Mouse (Mus musculus) thymus, postnatal 14 days (tissue): Measurements from ENCODE around the gene Pfkfb3.

Experiments used
- DNase-seq: peaks from one replicate; pipeline ENCODE4 v3.0.0; 2021

Gene Pfkfb3

DNA sequence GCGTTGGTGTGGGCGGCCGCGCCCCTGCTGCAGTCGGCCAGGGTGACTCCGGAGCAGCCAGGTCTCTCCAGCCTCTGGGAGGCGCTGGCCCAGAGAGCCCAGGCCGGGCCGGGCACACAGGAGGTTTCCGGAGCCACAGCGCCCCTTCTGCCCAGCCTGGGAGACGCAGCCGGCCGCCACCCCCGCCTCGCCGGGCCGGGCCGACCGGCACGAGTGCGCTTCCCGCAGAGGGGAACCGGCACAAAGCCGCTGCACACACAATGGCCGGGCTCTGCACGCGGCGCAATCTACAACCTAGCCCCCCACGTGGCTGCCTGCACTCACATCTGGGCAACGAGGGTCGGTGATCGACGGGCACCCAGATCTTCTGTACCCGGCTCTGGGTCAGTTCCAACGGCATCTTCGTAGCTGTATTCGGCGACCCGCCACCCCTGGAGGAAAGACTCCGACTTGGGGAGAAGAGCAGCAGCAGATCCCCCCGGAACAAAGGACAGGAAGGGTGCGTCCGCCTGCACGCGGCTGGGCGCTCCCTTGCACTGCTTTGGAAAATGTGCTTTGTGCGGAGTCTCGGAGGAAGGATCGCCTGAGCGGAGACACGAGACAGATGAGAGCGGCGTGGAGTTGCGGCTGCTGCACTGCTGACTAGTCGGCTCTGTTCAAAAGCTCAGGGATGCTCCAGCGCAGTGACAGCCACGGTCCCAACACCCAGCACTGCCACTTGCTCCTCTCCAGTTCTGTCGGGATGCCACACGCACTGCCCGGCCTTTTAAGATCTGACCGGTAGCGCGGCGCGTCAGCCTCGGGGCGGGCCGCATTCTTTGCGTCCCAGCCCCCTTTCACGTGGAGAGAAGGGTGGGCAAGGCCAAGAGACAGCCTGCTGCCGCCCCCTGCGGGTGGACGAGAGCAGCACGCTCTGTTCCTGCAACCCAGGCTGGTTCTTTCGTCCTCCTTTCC is 52.3 kb downstream of the Pfkfb3 start:
- peak; percentile 90 for DNase-seq

DNA sequence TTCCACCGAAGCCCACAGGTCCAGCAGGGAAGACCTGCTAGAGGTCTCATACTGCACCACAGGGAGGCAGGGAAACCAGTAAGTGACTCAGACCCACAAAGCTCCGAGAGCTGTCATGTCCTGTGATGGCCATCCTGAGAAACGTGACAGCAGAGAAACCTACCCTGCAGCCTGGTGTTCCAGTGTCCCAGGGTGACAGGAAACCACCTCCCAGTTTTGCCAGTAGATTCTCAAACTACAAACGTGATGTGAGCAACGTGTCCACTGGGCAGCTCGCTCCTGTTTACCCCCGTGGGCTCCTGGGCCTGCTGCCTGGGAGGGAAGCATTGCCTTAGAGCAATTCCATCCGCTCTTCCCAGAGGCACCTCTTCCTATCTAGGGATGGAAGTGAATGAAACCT is 53.2 kb downstream of the Pfkfb3 start:
- DNase-seq, result no peak

- DNase-seq, result no peak
These were observed 57.3 kb downstream of the Pfkfb3 start for GRCm38 (mm10) chr2:11496601-11497031.

DNA sequence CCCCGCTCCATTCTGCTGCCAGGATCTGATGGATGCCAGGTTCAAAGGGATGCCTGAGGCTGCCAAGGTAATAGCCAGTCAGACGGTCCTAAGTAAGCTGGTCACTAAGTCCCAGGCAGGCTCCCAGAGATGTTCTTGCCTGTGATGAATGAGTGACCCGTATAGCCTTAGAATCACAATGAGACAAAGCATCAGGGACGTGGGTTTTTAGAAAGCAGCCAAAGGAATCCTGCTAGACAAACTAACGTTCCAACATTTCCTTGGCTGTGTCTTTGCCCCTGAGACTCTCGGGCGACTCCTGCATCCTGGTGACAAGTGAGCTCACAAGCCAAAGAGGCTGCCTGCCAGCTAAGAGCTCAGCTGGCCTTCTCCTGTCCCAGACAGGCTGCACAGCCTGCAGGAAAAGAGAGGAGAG is 59.0 kb downstream of the Pfkfb3 start:
- DNase-seq, result no peak

- no peak for DNase-seq
These were observed 61.0 kb downstream of the Pfkfb3 start for GRCm38 (mm10) chr2:11492855-11493254.

DNA sequence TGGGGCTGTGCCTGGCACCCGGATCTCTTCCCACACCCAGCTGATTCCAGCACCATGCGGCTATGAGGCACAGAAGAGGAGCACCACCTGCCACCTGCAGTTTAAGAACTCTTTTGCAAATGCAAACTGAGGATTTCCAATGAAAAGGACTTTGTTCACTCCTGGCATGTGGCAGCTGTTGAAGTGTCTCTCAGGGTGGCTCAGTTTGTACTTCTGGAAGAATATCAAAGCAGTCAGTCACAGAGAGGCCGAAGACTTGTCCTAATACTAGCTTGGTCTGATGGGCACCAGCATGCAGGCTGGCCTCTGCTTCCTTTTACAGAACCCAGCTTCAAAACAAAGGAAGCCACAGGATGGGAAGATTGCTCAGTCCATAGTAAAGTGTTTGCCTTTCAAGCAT is 62.4 kb downstream of the Pfkfb3 start:
- no peak for DNase-seq

DNA sequence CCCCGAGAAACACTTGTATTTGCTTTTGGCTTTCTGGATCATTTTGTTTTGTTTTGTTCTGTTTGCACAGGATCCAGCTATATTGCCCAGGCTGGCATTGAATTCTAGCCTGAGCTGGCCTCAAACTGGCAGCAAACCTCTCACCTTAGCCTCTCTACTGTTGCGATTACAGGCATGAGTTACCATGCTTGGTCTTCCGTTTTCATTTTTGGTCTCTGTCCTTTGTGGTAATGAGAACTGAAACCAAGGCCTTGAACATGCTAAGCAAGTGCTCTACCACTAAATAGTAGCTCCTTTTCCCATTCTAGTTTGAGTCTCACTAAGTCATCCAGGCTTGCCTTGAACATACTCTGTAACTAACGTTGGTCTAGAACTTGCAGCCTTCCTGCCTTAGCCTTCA is 63.3 kb downstream of the Pfkfb3 start:
- DNase-seq, result no peak

- no peak for DNase-seq
These were observed 70.7 kb downstream of the Pfkfb3 start for GRCm38 (mm10) chr2:11483226-11483625.

GRCm38 (mm10) chr2:11482364-11482763 is 71.5 kb downstream of the Pfkfb3 start:
- DNase-seq, result no peak

DNA sequence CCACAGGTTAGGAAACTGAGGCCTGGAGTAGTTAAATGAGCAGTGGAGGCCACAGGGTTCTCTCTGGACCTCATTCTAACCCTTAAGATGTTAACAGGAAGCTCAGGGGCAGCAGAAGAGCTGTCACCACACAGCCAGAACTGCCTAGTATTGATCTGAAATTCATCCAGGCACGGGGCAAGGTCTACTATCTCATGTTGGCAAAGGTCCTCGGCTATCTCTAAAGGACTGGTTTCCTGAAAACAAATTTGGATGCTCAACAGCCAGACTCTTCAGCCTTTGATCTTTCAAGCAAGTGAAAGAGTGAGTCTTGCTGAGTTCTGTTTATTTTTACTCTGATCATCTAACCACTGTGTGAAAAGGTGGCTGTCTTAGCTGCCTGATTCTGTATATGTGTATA is 74.9 kb downstream of the Pfkfb3 start:
- no peak for DNase-seq

- no peak for DNase-seq
These were observed 78.6 kb downstream of the Pfkfb3 start for GRCm38 (mm10) chr2:11475316-11475715.

DNA sequence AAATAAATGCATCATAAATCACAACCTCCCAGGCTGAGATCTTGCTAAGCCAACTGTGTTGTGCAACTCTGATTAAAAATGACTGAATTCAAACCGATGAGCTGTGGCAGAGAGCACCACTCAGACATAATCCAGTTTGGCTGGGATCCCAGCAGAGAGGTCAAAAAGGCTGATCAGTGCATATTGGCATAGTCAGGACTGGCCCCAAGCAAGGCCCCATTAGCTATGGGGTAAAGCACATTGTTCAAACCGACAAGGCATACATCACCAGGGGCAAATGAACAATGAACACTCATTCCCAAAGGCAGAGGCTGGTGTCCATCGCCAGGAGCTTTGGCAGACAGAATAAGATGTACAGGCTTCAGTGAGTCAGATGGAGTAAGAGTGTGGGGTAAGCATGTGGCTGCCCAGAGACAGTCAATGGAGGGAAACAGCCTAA is 89.2 kb downstream of the Pfkfb3 start:
- DNase-seq, result no peak

- DNase-seq, result no peak
These were observed 92.9 kb downstream of the Pfkfb3 start for GRCm38 (mm10) chr2:11460976-11461375.

DNA sequence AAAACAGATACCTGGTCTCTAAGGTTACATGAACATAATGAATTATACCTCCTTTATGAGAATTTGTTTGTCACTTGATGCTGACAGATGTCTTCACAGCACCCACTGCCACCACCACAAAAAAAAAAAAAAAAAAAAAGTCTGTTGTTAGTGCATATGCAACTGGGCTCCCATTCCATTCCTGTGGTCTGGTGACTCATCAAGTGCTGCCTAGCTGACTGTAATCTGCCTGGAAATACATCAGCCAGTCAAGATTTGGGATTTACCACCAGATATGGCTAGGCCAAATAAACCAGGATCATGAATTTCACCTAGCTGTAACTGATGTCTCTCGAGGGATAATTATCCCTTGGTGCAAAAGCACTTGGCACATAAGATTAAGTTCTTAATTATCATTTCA is 95.4 kb downstream of the Pfkfb3 start:
- no peak for DNase-seq

GRCm38 (mm10) chr2:11457904-11458303 is 96.0 kb downstream of the Pfkfb3 start:
- DNase-seq, result no peak

GRCm38 (mm10) chr2:11448711-11449110 is 105.2 kb downstream of the Pfkfb3 start:
- no peak for DNase-seq

- no peak for DNase-seq
These were observed 106.0 kb downstream of the Pfkfb3 start for GRCm38 (mm10) chr2:11447865-11448264.

DNA sequence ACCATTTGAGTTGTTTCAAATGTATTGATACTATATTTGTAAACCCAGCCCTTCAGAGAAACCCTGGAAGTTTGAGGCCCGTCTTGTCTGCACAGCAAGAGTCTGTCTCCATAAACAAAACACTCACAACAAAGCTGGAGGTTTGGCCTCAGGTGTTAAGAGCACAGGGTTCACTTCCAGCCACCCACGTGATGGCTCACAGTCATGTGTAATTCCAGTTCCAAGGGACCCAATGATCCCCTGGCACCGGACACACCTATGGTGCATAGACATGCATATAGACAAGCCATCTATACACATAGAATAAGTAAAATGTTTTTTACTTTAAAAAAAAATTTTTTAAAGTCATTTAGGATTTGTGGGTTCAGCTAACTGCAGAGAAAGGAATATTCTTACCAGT is 108.2 kb downstream of the Pfkfb3 start:
- no peak for DNase-seq

DNA sequence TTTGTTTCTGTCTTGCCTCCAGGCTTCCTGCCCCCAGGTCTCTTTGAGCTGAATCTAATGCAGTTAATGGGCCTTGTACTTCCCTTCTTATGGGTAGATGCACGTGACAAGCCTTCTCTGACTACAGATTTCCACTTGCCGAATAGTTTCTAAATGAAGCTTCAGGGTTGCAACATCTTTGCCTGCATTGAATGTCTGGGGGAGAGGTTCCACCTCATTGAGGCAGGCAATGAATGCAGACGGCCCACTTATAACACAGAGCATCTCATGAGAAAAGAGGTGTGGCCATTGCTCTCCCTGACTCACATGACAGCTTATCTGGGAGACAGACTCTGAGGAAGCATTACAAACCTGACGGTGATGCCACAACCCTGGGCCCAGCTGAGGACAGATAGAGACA is 112.0 kb downstream of the Pfkfb3 start:
- no peak for DNase-seq

- no peak for DNase-seq
These were observed 115.5 kb downstream of the Pfkfb3 start for GRCm38 (mm10) chr2:11438231-11438954.

DNA sequence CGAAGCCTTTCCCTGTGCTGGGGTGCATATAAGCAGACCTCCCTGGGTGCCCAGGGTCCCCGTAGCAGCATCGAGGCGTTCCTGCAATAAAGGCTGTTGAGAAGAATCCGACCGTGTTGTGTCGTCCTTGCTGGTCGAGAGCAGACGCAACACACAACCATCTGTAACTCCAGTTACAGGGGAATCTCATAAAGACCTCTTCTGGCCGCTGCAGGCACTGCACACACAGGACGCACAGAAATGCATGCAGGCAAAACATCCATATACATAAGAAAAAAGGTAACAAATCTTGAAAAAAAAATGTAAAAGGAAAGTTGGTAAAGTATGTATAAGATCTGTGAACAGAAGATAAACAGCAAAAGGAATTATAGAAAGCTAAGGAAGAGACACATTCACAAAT is 117.5 kb downstream of the Pfkfb3 start:
- no peak for DNase-seq

DNA sequence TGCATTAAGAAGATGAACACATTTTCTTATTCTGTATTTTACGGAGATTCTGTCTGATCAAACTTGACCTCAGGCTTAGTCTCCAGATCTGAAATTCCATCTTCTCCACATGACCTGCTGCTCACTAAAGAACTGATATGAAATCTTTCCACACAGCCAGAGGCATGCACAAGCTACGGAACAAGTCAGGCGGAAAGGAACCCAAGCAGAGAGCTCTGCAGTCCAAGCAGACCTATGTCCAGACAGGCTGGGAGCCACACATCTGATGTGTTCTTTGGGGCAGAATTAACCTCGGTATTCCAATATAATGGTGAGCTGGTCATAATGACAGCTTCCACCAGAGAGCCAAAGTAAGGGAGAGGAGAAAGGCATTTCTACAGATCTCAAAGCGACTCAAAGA is 120.5 kb downstream of the Pfkfb3 start:
- DNase-seq, result no peak

- DNase-seq, result peak; percentile 13
These were observed 124.3 kb downstream of the Pfkfb3 start for GRCm38 (mm10) chr2:11429538-11429937.

GRCm38 (mm10) chr2:11428621-11429020 is 125.3 kb downstream of the Pfkfb3 start:
- DNase-seq, result no peak
